In genomic region chr12:105016639-105017038, GRCm38 (mm10) we compare ENCODE assay signal across 11 mouse cellular contexts. TPM values are rescaled to one million over a fixed set of nuclear protein-coding genes. Genes with fewer than 3 reads are reported as not detected.
DNase-seq lines count a peak whose midpoint lies in the region; ATAC-seq lines count a peak whose summit lies in the region.
"Had no signal": no experiment of that assay in that cellular context is flagged by ENCODE, and none has a peak within 500 bp of the region (broad histone marks: within the 10 kb centered on the region; RNA-seq: fewer than 3 reads in every experiment).

No protein-coding gene starts in this region.

- no peak overlapping the region for H3K4me2 ChIP-seq in hindbrain, embryonic 16.5 days (ENCODE audit: low read length)
- H3K4me2 ChIP-seq in limb, embryonic 13.5 days (replicated peaks) = 0 out of 2 replicates have a peak overlapping the region, but pooled peaks have one; percentile 7
- H3K4me2 ChIP-seq: heart, embryonic 11.5 days had no signal

- H3K4me1 ChIP-seq in hindbrain, embryonic 16.5 days (ENCODE audit: control insufficient read depth, insufficient read depth, low read depth, low read length) = no peaks in the 10 kb centered on the region; the same call in 1 of the 2 replicates
- peaks cover 17% of the 10 kb centered on the region for H3K4me1 ChIP-seq in limb, embryonic 13.5 days

- no peak overlapping the region for H3K27ac ChIP-seq in hindbrain, embryonic 16.5 days (ENCODE audit: low read depth, low read length)
- H3K27ac ChIP-seq in limb, embryonic 13.5 days = no peak overlapping the region

- no peak overlapping the region for H3K4me3 ChIP-seq in hindbrain, embryonic 16.5 days (ENCODE audit: low read length)
- H3K4me3 ChIP-seq in limb, embryonic 13.5 days = no peak overlapping the region

- H3K36me3 ChIP-seq in hindbrain, embryonic 16.5 days (ENCODE audit: control insufficient read depth, insufficient read depth, low read length) = no peaks in the 10 kb centered on the region
- H3K36me3 ChIP-seq in limb, embryonic 13.5 days = no peaks in the 10 kb centered on the region

- H3K9ac ChIP-seq in hindbrain, embryonic 16.5 days (ENCODE audit: low read depth, low read length) = no peak overlapping the region
- H3K9ac ChIP-seq in limb, embryonic 13.5 days = no peak overlapping the region

- peak; percentile 41 to 55 for DNase-seq in cerebellum, postnatal 25 days
- DNase-seq in cerebellum, adult 9-10 months = no peak
- DNase-seq in Muller cell, postnatal 12 days (ENCODE audit: inconsistent ontology term) = peak; percentile 42
- DNase-seq in heart, adult 9 months (ENCODE audit: low spot score in 2 of 2) = no peak
- no peak for DNase-seq in testis, postnatal 10 days (ENCODE audit: low spot score)
- no peak for DNase-seq in right cerebral cortex, adult 2 months (ENCODE audit: low spot score in 2 of 2)
- DNase-seq: B cell, adult 2 months had no signal

- 46% methylated on average over 10 of the region's 10 CpGs for WGBS in hindbrain, embryonic 16.5 days
- WGBS in limb, embryonic 13.5 days = 47% methylated on average over 10 of the region's 10 CpGs

- H3K9me3 ChIP-seq in hindbrain, embryonic 16.5 days (ENCODE audit: control insufficient read depth, low read length) = no peaks in the 10 kb centered on the region
- no peaks in the 10 kb centered on the region for H3K9me3 ChIP-seq in limb, embryonic 13.5 days

- H3K27me3 ChIP-seq in hindbrain, embryonic 16.5 days (replicated peaks; ENCODE audit: control insufficient read depth, insufficient read depth, low read length) = no peaks in the 10 kb centered on the region
- no peaks in the 10 kb centered on the region for H3K27me3 ChIP-seq in limb, embryonic 13.5 days

- ATAC-seq in hindbrain, embryonic 16.5 days = peak; percentile 74
- no peak for ATAC-seq in limb, embryonic 13.5 days (ENCODE audit: low FRiP score, low read depth)
- ATAC-seq: intestine, embryonic 16.5 days had no signal

RNA-seq across cellular contexts. Expression of gene Syne3, which starts 7.0 kb away (rescaled TPM):
- 0.38 and 0.60 TPM in 2 replicates for polyA plus RNA-seq in hindbrain, embryonic 16.5 days (2015; fragmentation: Nextera tagmentation; extraction: Ambion mirVana)
- polyA plus RNA-seq in limb, embryonic 13.5 days (2015; fragmentation: Nextera tagmentation; extraction: Ambion mirVana) = 1.4 and 1.6 TPM in 2 replicates

RNA-seq across cellular contexts. Expression of gene Glrx5, which starts 15.8 kb away (rescaled TPM):
- polyA plus RNA-seq in hindbrain, embryonic 16.5 days (2015; fragmentation: Nextera tagmentation; extraction: Ambion mirVana) = 168 and 179 TPM in 2 replicates
- polyA plus RNA-seq in limb, embryonic 13.5 days (2015; fragmentation: Nextera tagmentation; extraction: Ambion mirVana) = 146 and 148 TPM in 2 replicates

Comparison
In these comparisons a context has a peak if more than half of its experiments do, and no peak if none do; other contexts are left out.
1. DNase-seq: peak in cerebellum, postnatal 25 days (2 of 2) and Muller cell, postnatal 12 days (single experiment); none in cerebellum, adult 9-10 months (single experiment), heart, adult 9 months (0 of 2), testis, postnatal 10 days (single experiment) and right cerebral cortex, adult 2 months (0 of 2).